Mouse (Mus musculus) splenic B cell, adult 2 months (primary cell): Measurements from ENCODE around the gene Fank1.
"Not testable (repeated sequence)": the region's sequence is repeated elsewhere in the genome, so short reads cannot be mapped to it uniquely, and the experiment has no call there.

Source experiments
- DNase-seq: peaks from one replicate; pipeline ENCODE4 v3.0.0-alpha.2; 2011; ENCODE audit warnings: low read depth, low spot score
- H3K27me3 ChIP-seq: 2 replicates; pipeline ENCODE4 v1.6.1; 2012; ENCODE audit warnings: mild to moderate bottlenecking, low read length, moderate library complexity, mixed read lengths; ENCODE audit not compliant: control insufficient read depth, poor library complexity, insufficient read depth, severe bottlenecking
- H3K36me3 ChIP-seq: 2 replicates; pipeline ENCODE4 v1.6.1; 2012; ENCODE audit warnings: mild to moderate bottlenecking, low read length, moderate library complexity, mixed read lengths; ENCODE audit not compliant: control insufficient read depth, poor library complexity, insufficient read depth, severe bottlenecking

The Fank1 gene

GRCm38 (mm10) chr7:133876646-133877342, 100.1 kb downstream of the Fank1 start:
- DNase-seq, result no peak
- H3K36me3 ChIP-seq, result no peaks in the 10 kb centered on the region
- no peaks in the 10 kb centered on the region for H3K27me3 ChIP-seq

- Histone ChIP-seq H3K27me3 (no peaks in the 10 kb centered on the region), H3K36me3 (no peaks in the 10 kb centered on the region)
- no peak for DNase-seq
These were observed 103.1 kb downstream of the Fank1 start for GRCm38 (mm10) chr7:133879761-133880160.

GRCm38 (mm10) chr7:133884759-133885431, 108.2 kb downstream of the Fank1 start:
- not testable (repeated sequence) for H3K27me3 ChIP-seq, DNase-seq, H3K36me3 ChIP-seq

GRCm38 (mm10) chr7:133888926-133889920, 112.6 kb downstream of the Fank1 start:
- Histone ChIP-seq H3K27me3 (no peaks in the 10 kb centered on the region), H3K36me3 (no peaks in the 10 kb centered on the region)
- DNase-seq, result no peak

GRCm38 (mm10) chr7:133889986-133890385, 113.3 kb downstream of the Fank1 start:
- no peak for DNase-seq

GRCm38 (mm10) chr7:133891298-133891697, 114.6 kb downstream of the Fank1 start:
- H3K36me3 ChIP-seq, result no peaks in the 10 kb centered on the region
- DNase-seq, result no peak
- H3K27me3 ChIP-seq, result no peaks in the 10 kb centered on the region

More at GRCm38 (mm10) chr7:133889986-133890385, 113.3 kb downstream of the Fank1 start:
- no peaks in the 10 kb centered on the region for H3K36me3 ChIP-seq
- no peaks in the 10 kb centered on the region for H3K27me3 ChIP-seq

GRCm38 (mm10) chr7:133891796-133892195, 115.1 kb downstream of the Fank1 start:
- no peaks in the 10 kb centered on the region for H3K36me3 ChIP-seq
- H3K27me3 ChIP-seq, result no peaks in the 10 kb centered on the region
- DNase-seq, result no peak

GRCm38 (mm10) chr7:133899391-133899790, 122.7 kb downstream of the Fank1 start:
- no peak for DNase-seq
- H3K36me3 ChIP-seq, result no peaks in the 10 kb centered on the region

GRCm38 (mm10) chr7:133908966-133909365, 132.3 kb downstream of the Fank1 start:
- DNase-seq, result no peak
- Histone ChIP-seq H3K36me3 (no peaks in the 10 kb centered on the region), H3K27me3 (no peaks in the 10 kb centered on the region)

More at GRCm38 (mm10) chr7:133899391-133899790, 122.7 kb downstream of the Fank1 start:
- no peaks in the 10 kb centered on the region for H3K27me3 ChIP-seq

GRCm38 (mm10) chr7:133909833-133910375, 133.2 kb downstream of the Fank1 start:
- no peak for DNase-seq
- no peaks in the 10 kb centered on the region for H3K27me3 ChIP-seq
- no peaks in the 10 kb centered on the region for H3K36me3 ChIP-seq

- no peaks in the 10 kb centered on the region for H3K27me3 ChIP-seq
- DNase-seq, result no peak
- H3K36me3 ChIP-seq, result no peaks in the 10 kb centered on the region
These were observed 135.2 kb downstream of the Fank1 start for GRCm38 (mm10) chr7:133911881-133912280.

- H3K27me3 ChIP-seq, result no peaks in the 10 kb centered on the region
- H3K36me3 ChIP-seq, result no peaks in the 10 kb centered on the region
- DNase-seq, result no peak
These were observed 139.6 kb downstream of the Fank1 start for GRCm38 (mm10) chr7:133916230-133916629.

- Histone ChIP-seq H3K36me3 (no peaks in the 10 kb centered on the region), H3K27me3 (no peaks in the 10 kb centered on the region)
- no peak for DNase-seq
These were observed 142.6 kb downstream of the Fank1 start for GRCm38 (mm10) chr7:133919306-133919705.

- DNase-seq, result no peak
- H3K27me3 ChIP-seq, result no peaks in the 10 kb centered on the region
- no peaks in the 10 kb centered on the region for H3K36me3 ChIP-seq
These were observed 143.3 kb downstream of the Fank1 start for GRCm38 (mm10) chr7:133919918-133920317.
